Mouse (Mus musculus): ENCODE results near the gene 1810009A15Rik. TPM values are rescaled to one million over a fixed set of nuclear protein-coding genes. Genes with fewer than 3 reads are reported as not detected.

The 1810009A15Rik gene
- total and polyA plus RNA-seq, 3 experiments, result 184 to 189 TPM; not detected in 1

- no peaks in the 10 kb centered on the region for H3K27me3 ChIP-seq (ENCODE audit: control insufficient read depth in 1 of 2, insufficient read depth in 2 of 2, low read length in 2 of 2)
- H3K4me1 ChIP-seq (ENCODE audit: control insufficient read depth in 1 of 2, insufficient read depth in 2 of 2, low read length in 2 of 2), result no peaks in the 10 kb centered on the region
- H3K36me3 ChIP-seq (ENCODE audit: control insufficient read depth in 1 of 2, insufficient read depth in 2 of 2, low read length in 2 of 2), result no peaks in the 10 kb centered on the region; a peak in 2 of 4 replicates
- H3K9ac ChIP-seq (ENCODE audit: control insufficient read depth, low read depth, low read length, poor library complexity, severe bottlenecking), result no peak within 1 kb of the TSS
- no peak within 1 kb of the TSS for H3K27ac ChIP-seq (ENCODE audit: control insufficient read depth, low read depth, low read length)
- no peak for TF ChIP-seq NRF1 (IDR thresholded peaks at IDR 0.05; ENCODE audit: insufficient read depth, low read depth, low read length, poor library complexity, severe bottlenecking)
- TF ChIP-seq GATA1 (IDR thresholded peaks at IDR 0.05; ENCODE audit: low read depth, low read length), result no peak
- TF ChIP-seq MAZ (IDR thresholded peaks at IDR 0.05; ENCODE audit: low read depth, low read length), result no peak
- no peak for TF ChIP-seq ZKSCAN1 (IDR thresholded peaks at IDR 0.05; ENCODE audit: low read depth, low read length)
- TF ChIP-seq CHD2 (IDR thresholded peaks at IDR 0.05; ENCODE audit: low read length), result no peak
- no peak for TF ChIP-seq USF1 (IDR thresholded peaks at IDR 0.05; ENCODE audit: low read depth, low read length)
- no peak for TF ChIP-seq GABPA (IDR thresholded peaks at IDR 0.05; ENCODE audit: low read depth, low read length)
- no peaks in the 10 kb centered on the region for H3K9me3 ChIP-seq (replicated peaks; ENCODE audit: insufficient read depth, low read length)
- no peaks in the 10 kb centered on the region for H3K79me2 ChIP-seq (ENCODE audit: control insufficient read depth, insufficient read depth, low read length, poor library complexity)
- no peak within 1 kb of the TSS for H3K4me3 ChIP-seq (ENCODE audit: control insufficient read depth in 1 of 2, insufficient read depth in 1 of 2, low read depth in 2 of 2, low read length in 2 of 2)
- DNase-seq (ENCODE audit: low read depth, low spot score), result no peak
Observed at GRCm38 (mm10) chr19:8850402-8850901, 38.2 kb upstream of the 1810009A15Rik start, which contains the start of gene Lrrn4cl. TSS of gene Lrrn4cl (plus strand) at chr19:8850768.

GRCm38 (mm10) chr19:8851639-8852038 lies 37.0 kb upstream of the 1810009A15Rik start:
- DNase-seq (ENCODE audit: low read depth, low spot score), result no peak
- no peaks in the 10 kb centered on the region; a peak in 1 of 4 replicates for H3K36me3 ChIP-seq (ENCODE audit: control insufficient read depth in 1 of 2, insufficient read depth in 2 of 2, low read length in 2 of 2)

GRCm38 (mm10) chr19:8852236-8852928 lies 36.3 kb upstream of the 1810009A15Rik start:
- no peak overlapping the region for H3K9ac ChIP-seq (ENCODE audit: control insufficient read depth, low read depth, low read length, poor library complexity, severe bottlenecking)
- no peaks in the 10 kb centered on the region for H3K9me3 ChIP-seq (replicated peaks; ENCODE audit: insufficient read depth, low read length)
- no peak overlapping the region for H3K4me3 ChIP-seq (ENCODE audit: control insufficient read depth in 1 of 2, insufficient read depth in 1 of 2, low read depth in 2 of 2, low read length in 2 of 2)
- DNase-seq (ENCODE audit: low read depth, low spot score), result no peak
- no peaks in the 10 kb centered on the region for H3K79me2 ChIP-seq (ENCODE audit: control insufficient read depth, insufficient read depth, low read length, poor library complexity)
- no peak overlapping the region for H3K27ac ChIP-seq (ENCODE audit: control insufficient read depth, low read depth, low read length)
- no peaks in the 10 kb centered on the region for H3K36me3 ChIP-seq (ENCODE audit: control insufficient read depth in 1 of 2, insufficient read depth in 2 of 2, low read length in 2 of 2)
- H3K4me1 ChIP-seq (ENCODE audit: control insufficient read depth in 1 of 2, insufficient read depth in 2 of 2, low read length in 2 of 2), result no peaks in the 10 kb centered on the region
- H3K27me3 ChIP-seq (ENCODE audit: control insufficient read depth in 1 of 2, insufficient read depth in 2 of 2, low read length in 2 of 2), result no peaks in the 10 kb centered on the region
- TF ChIP-seq MAX (IDR thresholded peaks at IDR 0.05; ENCODE audit: low read length) (no peak), MYB (IDR thresholded peaks at IDR 0.05; ENCODE audit: low read depth, low read length) (no peak), E2F4 (IDR thresholded peaks at IDR 0.05; ENCODE audit: borderline replicate concordance, low read depth, low read length) (no peak), MEF2A (IDR thresholded peaks at IDR 0.05; ENCODE audit: extremely low read depth, insufficient replicate concordance, low read depth, low read length, poor library complexity, severe bottlenecking) (no peak), CTCF (IDR thresholded peaks at IDR 0.05 in 2 of 3, conservative IDR thresholded peaks at IDR 0.05 in 1 of 3; ENCODE audit: control insufficient read depth in 1 of 3, insufficient read depth in 1 of 3, low read depth in 2 of 3, low read length in 3 of 3, poor library complexity in 1 of 3, severe bottlenecking in 1 of 3) (no peak), RCOR1 (IDR thresholded peaks at IDR 0.05; ENCODE audit: low read depth, low read length) (no peak), ETS1 (IDR thresholded peaks at IDR 0.05; ENCODE audit: low read depth, low read length) (no peak), NRF1 (IDR thresholded peaks at IDR 0.05; ENCODE audit: insufficient read depth, low read depth, low read length, poor library complexity, severe bottlenecking) (no peak), EP300 (IDR thresholded peaks at IDR 0.05; ENCODE audit: low read depth in 1 of 2, low read length in 2 of 2) (no peak), TCF12 (IDR thresholded peaks at IDR 0.05; ENCODE audit: low read depth, low read length) (no peak), NELFE (IDR thresholded peaks at IDR 0.05; ENCODE audit: low read depth, low read length) (no peak), UBTF (IDR thresholded peaks at IDR 0.05; ENCODE audit: borderline replicate concordance, insufficient read depth, low read depth, low read length) (no peak), POLR2A (IDR thresholded peaks at IDR 0.05; ENCODE audit: control insufficient read depth in 1 of 2, insufficient read depth in 1 of 2, low read depth in 1 of 2, low read length in 2 of 2, poor library complexity in 1 of 2) (no peak), MXI1 (IDR thresholded peaks at IDR 0.05; ENCODE audit: low read depth, low read length) (no peak), ZNF384 (IDR thresholded peaks at IDR 0.05; ENCODE audit: low read depth, low read length) (no peak), USF1 (IDR thresholded peaks at IDR 0.05; ENCODE audit: low read depth, low read length) (no peak), ZC3H11A (IDR thresholded peaks at IDR 0.05; ENCODE audit: low read depth, low read length) (no peak)

More at GRCm38 (mm10) chr19:8851639-8852038, 37.0 kb upstream of the 1810009A15Rik start:
- Histone ChIP-seq H3K27ac (ENCODE audit: control insufficient read depth, low read depth, low read length) (no peak overlapping the region), H3K27me3 (ENCODE audit: control insufficient read depth in 1 of 2, insufficient read depth in 2 of 2, low read length in 2 of 2) (no peaks in the 10 kb centered on the region), H3K9me3 (replicated peaks; ENCODE audit: insufficient read depth, low read length) (no peaks in the 10 kb centered on the region), H3K4me1 (ENCODE audit: control insufficient read depth in 1 of 2, insufficient read depth in 2 of 2, low read length in 2 of 2) (no peaks in the 10 kb centered on the region), H3K4me3 (ENCODE audit: control insufficient read depth in 1 of 2, insufficient read depth in 1 of 2, low read depth in 2 of 2, low read length in 2 of 2) (no peak overlapping the region), H3K9ac (ENCODE audit: control insufficient read depth, low read depth, low read length, poor library complexity, severe bottlenecking) (no peak overlapping the region), H3K79me2 (ENCODE audit: control insufficient read depth, insufficient read depth, low read length, poor library complexity) (no peaks in the 10 kb centered on the region)
- TF ChIP-seq UBTF (IDR thresholded peaks at IDR 0.05; ENCODE audit: borderline replicate concordance, insufficient read depth, low read depth, low read length) (no peak), GATA1 (IDR thresholded peaks at IDR 0.05; ENCODE audit: low read depth, low read length) (no peak), MXI1 (IDR thresholded peaks at IDR 0.05; ENCODE audit: low read depth, low read length) (no peak), TBP (IDR thresholded peaks at IDR 0.05; ENCODE audit: low read depth, low read length) (no peak), HCFC1 (IDR thresholded peaks at IDR 0.05; ENCODE audit: low read depth, low read length) (no peak), CHD1 (IDR thresholded peaks at IDR 0.05; ENCODE audit: low read depth, low read length) (no peak)
